In the genomic region with DNA sequence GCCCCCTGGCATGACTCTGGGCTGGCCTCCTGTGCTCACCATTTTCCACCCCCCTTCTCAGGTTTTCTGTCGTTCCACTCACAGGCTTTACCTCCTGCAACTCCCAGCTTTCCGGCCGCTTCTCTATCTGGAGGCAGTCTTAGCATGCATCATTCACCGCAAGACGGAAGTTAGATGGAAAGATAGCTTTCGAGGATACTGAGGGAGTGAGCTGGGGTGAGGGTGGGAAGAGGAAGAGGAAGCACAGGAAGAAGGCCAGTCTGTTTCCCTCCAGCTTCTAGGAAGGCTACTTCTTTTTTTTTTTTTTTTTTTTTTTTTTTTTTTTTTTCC, we compare ENCODE assay signal across 11 mouse cellular contexts. TPM values are rescaled to one million over a fixed set of nuclear protein-coding genes. Genes with fewer than 3 reads are reported as not detected.
DNase-seq lines count a peak whose midpoint lies in the region; ATAC-seq and TF ChIP-seq lines count a peak whose summit lies in the region.
"Had no signal": no experiment of that assay in that cellular context is flagged by ENCODE, and none has a peak within 500 bp of the region (broad histone marks: within the 10 kb centered on the region; RNA-seq: fewer than 3 reads in every experiment).

No protein-coding gene starts in this region.

- no peak overlapping the region for H3K4me3 ChIP-seq in forebrain, embryonic 15.5 days
- H3K4me3 ChIP-seq in forebrain, embryonic 14.5 days (ENCODE audit: low read depth, low read length): no peak overlapping the region
- no peak overlapping the region for H3K4me3 ChIP-seq in lung, embryonic 14.5 days (ENCODE audit: low read depth, low read length)
- no peak overlapping the region for H3K4me3 ChIP-seq in midbrain, embryonic 10.5 days

- DNase-seq in forebrain, embryonic 14.5 days (ENCODE audit: low spot score): no peak
- DNase-seq in lung, embryonic 14.5 days: no peak
- no peak for DNase-seq in lung, postnatal 10 days
- DNase-seq in midbrain, embryonic 10.5 days (ENCODE audit: low spot score): no peak
- DNase-seq in c-Kit-positive CD71-positive TER-119-positive erythroid progenitor cells, embryonic 14.5 days (ENCODE audit: low spot score): no peak
- no peak for DNase-seq in left cerebral cortex, adult 18-20 months (ENCODE audit: low spot score in 2 of 2)
- DNase-seq in embryo, embryonic 10 days (ENCODE audit: low spot score): no peak
- DNase-seq: cerebellum, adult 9-11 months; lung, adult 2 months had no signal

- TF ChIP-seq CTCF in lung, embryonic 14.5 days (IDR thresholded peaks at IDR 0.05; ENCODE audit: low read depth): no peak

- no peak overlapping the region for H3K4me2 ChIP-seq in forebrain, embryonic 15.5 days (replicated peaks)
- no peak overlapping the region for H3K4me2 ChIP-seq in forebrain, embryonic 14.5 days (ENCODE audit: low read length)
- H3K4me2 ChIP-seq in lung, embryonic 14.5 days: no peak overlapping the region

- H3K9me3 ChIP-seq in forebrain, embryonic 15.5 days: no peaks in the 10 kb centered on the region
- no peaks in the 10 kb centered on the region for H3K9me3 ChIP-seq in forebrain, embryonic 14.5 days (replicated peaks; ENCODE audit: control insufficient read depth, low read length)
- no peaks in the 10 kb centered on the region for H3K9me3 ChIP-seq in lung, embryonic 14.5 days (ENCODE audit: low read depth, low read length)
- H3K9me3 ChIP-seq in midbrain, embryonic 10.5 days (replicated peaks): no peaks in the 10 kb centered on the region

- no peaks in the 10 kb centered on the region for H3K36me3 ChIP-seq in forebrain, embryonic 15.5 days
- no peaks in the 10 kb centered on the region for H3K36me3 ChIP-seq in forebrain, embryonic 14.5 days (ENCODE audit: control insufficient read depth, insufficient read depth, low read length)
- no peaks in the 10 kb centered on the region for H3K36me3 ChIP-seq in lung, embryonic 14.5 days (ENCODE audit: insufficient read depth)
- no peaks in the 10 kb centered on the region for H3K36me3 ChIP-seq in midbrain, embryonic 10.5 days

- no peaks in the 10 kb centered on the region for H3K27me3 ChIP-seq in forebrain, embryonic 15.5 days
- no peaks in the 10 kb centered on the region for H3K27me3 ChIP-seq in forebrain, embryonic 14.5 days (replicated peaks; ENCODE audit: control insufficient read depth, insufficient read depth, low read length)
- no peaks in the 10 kb centered on the region for H3K27me3 ChIP-seq in lung, embryonic 14.5 days (ENCODE audit: insufficient read depth, low read length)
- H3K27me3 ChIP-seq in midbrain, embryonic 10.5 days (ENCODE audit: low read depth, poor library complexity, severe bottlenecking): no peaks in the 10 kb centered on the region

- no peak overlapping the region for H3K9ac ChIP-seq in forebrain, embryonic 15.5 days (replicated peaks)
- no peak overlapping the region for H3K9ac ChIP-seq in forebrain, embryonic 14.5 days (ENCODE audit: low read length)
- H3K9ac ChIP-seq in lung, embryonic 14.5 days: no peak overlapping the region

- peaks cover 15% of the 10 kb centered on the region for H3K4me1 ChIP-seq in forebrain, embryonic 15.5 days
- H3K4me1 ChIP-seq in forebrain, embryonic 14.5 days (ENCODE audit: control insufficient read depth, insufficient read depth, low read length): no peaks in the 10 kb centered on the region
- no peaks in the 10 kb centered on the region; the same call in 1 of the 2 replicates for H3K4me1 ChIP-seq in lung, embryonic 14.5 days (ENCODE audit: insufficient read depth)
- peaks cover 22% of the 10 kb centered on the region for H3K4me1 ChIP-seq in midbrain, embryonic 10.5 days

- ATAC-seq in forebrain, embryonic 15.5 days (replicated peaks): no peak
- no peak for ATAC-seq in forebrain, embryonic 14.5 days
- no peak for ATAC-seq in lung, embryonic 14.5 days (ENCODE audit: insufficient read depth)

- 64% methylated on average over 6 of the region's 6 CpGs for WGBS in forebrain, embryonic 15.5 days
- WGBS in forebrain, embryonic 14.5 days: 70% methylated on average over 6 of the region's 6 CpGs
- 41% methylated on average over 6 of the region's 6 CpGs for WGBS in lung, embryonic 14.5 days
- WGBS in midbrain, embryonic 10.5 days: 72% methylated on average over 6 of the region's 6 CpGs

- H3K27ac ChIP-seq in forebrain, embryonic 15.5 days (replicated peaks): 0 out of 2 replicates have a peak overlapping the region, but pooled peaks have one; percentile 34
- H3K27ac ChIP-seq in forebrain, embryonic 14.5 days (ENCODE audit: low read depth, low read length): no peak overlapping the region
- H3K27ac ChIP-seq in lung, embryonic 14.5 days (ENCODE audit: low read depth): peak overlapping the region; percentile 24; the same call in 1 of the 2 replicates
- H3K27ac ChIP-seq in midbrain, embryonic 10.5 days (replicated peaks): peak overlapping the region; percentile 74

RNA-seq across cellular contexts. Expression of gene Cmtm5, which starts 0.7 kb away (rescaled TPM):
- polyA plus RNA-seq in forebrain, embryonic 15.5 days (2015; fragmentation: Nextera tagmentation; extraction: Ambion mirVana): 3.8 and 5.5 TPM in 2 replicates
- polyA plus RNA-seq in forebrain, embryonic 14.5 days (2014; fragmentation: Nextera tagmentation; extraction: Ambion mirVana): 2.8 and 3.5 TPM in 2 replicates
- 0.22 and 0.31 TPM in 2 replicates for polyA plus RNA-seq in lung, embryonic 14.5 days (2014; fragmentation: Nextera tagmentation; extraction: Ambion mirVana)
- polyA plus RNA-seq in midbrain, embryonic 10.5 days (2016; fragmentation: Nextera tagmentation; extraction: Ambion mirVana): 0.17 and 0.31 TPM in 2 replicates
- 10 to 100 TPM; 45.2 to 52.0 TPM for total RNA-seq in left cerebral cortex, adult 18-20 months (2021)
- total RNA-seq: neutrophil, adult 5-6 weeks had no signal

RNA-seq across cellular contexts. Expression of gene Il25, which starts 4.3 kb away (rescaled TPM):
- 0.27 and 0.29 TPM in 2 replicates for polyA plus RNA-seq in forebrain, embryonic 15.5 days (2015; fragmentation: Nextera tagmentation; extraction: Ambion mirVana)
- polyA plus RNA-seq in forebrain, embryonic 14.5 days (2014; fragmentation: Nextera tagmentation; extraction: Ambion mirVana): 0.38 and 0.48 TPM in 2 replicates
- not detected in 2 replicates for polyA plus RNA-seq in lung, embryonic 14.5 days (2014; fragmentation: Nextera tagmentation; extraction: Ambion mirVana)
- not detected in 2 replicates for polyA plus RNA-seq in midbrain, embryonic 10.5 days (2016; fragmentation: Nextera tagmentation; extraction: Ambion mirVana)
- under 1 TPM in 1 of 2 experiments, not detected in 1; 0.33 TPM for total RNA-seq in left cerebral cortex, adult 18-20 months (2021)
- total RNA-seq: neutrophil, adult 5-6 weeks had no signal
- polyA plus RNA-seq: lung, adult 2 months had no signal

RNA-seq across cellular contexts. Expression of gene Efs, which starts 10.9 kb away (rescaled TPM):
- 27.6 and 30.4 TPM in 2 replicates for polyA plus RNA-seq in forebrain, embryonic 15.5 days (2015; fragmentation: Nextera tagmentation; extraction: Ambion mirVana)
- 26.9 and 27.7 TPM in 2 replicates for polyA plus RNA-seq in forebrain, embryonic 14.5 days (2014; fragmentation: Nextera tagmentation; extraction: Ambion mirVana)
- 29.3 and 33.7 TPM in 2 replicates for polyA plus RNA-seq in lung, embryonic 14.5 days (2014; fragmentation: Nextera tagmentation; extraction: Ambion mirVana)
- 42.5 and 42.8 TPM in 2 replicates for polyA plus RNA-seq in midbrain, embryonic 10.5 days (2016; fragmentation: Nextera tagmentation; extraction: Ambion mirVana)
- 1 to 10 TPM; 8.4 to 8.6 TPM for total RNA-seq in left cerebral cortex, adult 18-20 months (2021)
- total RNA-seq: neutrophil, adult 5-6 weeks had no signal

RNA-seq across cellular contexts. Expression of gene Slc22a17, which starts 23.9 kb away (rescaled TPM):
- 154 and 167 TPM in 2 replicates for polyA plus RNA-seq in forebrain, embryonic 15.5 days (2015; fragmentation: Nextera tagmentation; extraction: Ambion mirVana)
- 76.1 and 82.9 TPM in 2 replicates for polyA plus RNA-seq in forebrain, embryonic 14.5 days (2014; fragmentation: Nextera tagmentation; extraction: Ambion mirVana)
- polyA plus RNA-seq in lung, embryonic 14.5 days (2014; fragmentation: Nextera tagmentation; extraction: Ambion mirVana): 27.0 and 29.2 TPM in 2 replicates
- polyA plus RNA-seq in midbrain, embryonic 10.5 days (2016; fragmentation: Nextera tagmentation; extraction: Ambion mirVana): 42.0 and 52.0 TPM in 2 replicates
- total RNA-seq in left cerebral cortex, adult 18-20 months (2021): 100 to 1,000 TPM; 571 to 605 TPM

RNA-seq across cellular contexts. Expression of gene Myh6, which starts 29.9 kb away (rescaled TPM):
- 1.0 and 1.3 TPM in 2 replicates for polyA plus RNA-seq in forebrain, embryonic 15.5 days (2015; fragmentation: Nextera tagmentation; extraction: Ambion mirVana)
- 0.91 and 1.2 TPM in 2 replicates for polyA plus RNA-seq in forebrain, embryonic 14.5 days (2014; fragmentation: Nextera tagmentation; extraction: Ambion mirVana)
- 4.6 and 87.1 TPM in 2 replicates for polyA plus RNA-seq in lung, embryonic 14.5 days (2014; fragmentation: Nextera tagmentation; extraction: Ambion mirVana)
- polyA plus RNA-seq in midbrain, embryonic 10.5 days (2016; fragmentation: Nextera tagmentation; extraction: Ambion mirVana): 0.40 and 0.68 TPM in 2 replicates
- 1 to 10 TPM; 3.8 to 5.0 TPM for total RNA-seq in left cerebral cortex, adult 18-20 months (2021)
- total RNA-seq: neutrophil, adult 5-6 weeks had no signal
